Mouse (Mus musculus): Measurements from ENCODE around the gene AI481877. TPM values are rescaled to one million over a fixed set of nuclear protein-coding genes. Genes with fewer than 3 reads are reported as not detected.

The AI481877 gene
- not detected in 2 replicates for total RNA-seq (2023)

GRCm38 (mm10) chr4:59138507-59139033, at the start of gene AI481877:
Gene AI481877, minus strand, starts transcription at chr4:59138983.

GRCm38 (mm10) chr4:59034918-59035785, 103.6 kb downstream of the AI481877 start, which contains the start of gene Gng10:
Gene Gng10, plus strand, starts transcription at chr4:59035088.

GRCm38 (mm10) chr4:59002948-59003805, 135.6 kb downstream of the AI481877 start, which contains the start of gene Gm20503:
Gene Gm20503, plus strand, starts transcription at chr4:59003210.

GRCm38 (mm10) chr4:58994762-58995161, 144.0 kb downstream of the AI481877 start, which contains the start of gene Dnajc25:
Gene Dnajc25, plus strand, starts transcription at chr4:58995062.

Other genes starting within 250 kb of the AI481877 start
- gene Ecpas, start 226.2 kb downstream of the AI481877 start, total RNA-seq (2023) = 78.2 and 104 TPM in 2 replicates
- gene Zkscan16, start 195.4 kb downstream of the AI481877 start, total RNA-seq (2023) = not detected in 2 replicates
- 18.2 and 21.9 TPM in 2 replicates for gene Ptgr1, start 151.9 kb downstream of the AI481877 start, total RNA-seq (2023)
- 6.0 and 6.5 TPM in 2 replicates for gene Dnajc25, start 143.9 kb downstream of the AI481877 start, total RNA-seq (2023)
- 4.4 TPM in 1 of 2 replicates, not detected in the other for gene Gm20503, start 135.8 kb downstream of the AI481877 start, total RNA-seq (2023)
- gene Gng10, start 103.9 kb downstream of the AI481877 start, total RNA-seq (2023) = 60.6 and 65.0 TPM in 2 replicates
- gene Ugcg, start 50.3 kb upstream of the AI481877 start, total RNA-seq (2023) = 27.3 and 27.8 TPM in 2 replicates